Mouse (Mus musculus) ovary, postnatal 36 days (tissue): Measurements from ENCODE around the gene Lman2.

Experiments used
- DNase-seq: peaks from one replicate; pipeline ENCODE4 v3.0.0; 2022; ENCODE audit warnings: low spot score, mixed read lengths

The Lman2 gene

DNA sequence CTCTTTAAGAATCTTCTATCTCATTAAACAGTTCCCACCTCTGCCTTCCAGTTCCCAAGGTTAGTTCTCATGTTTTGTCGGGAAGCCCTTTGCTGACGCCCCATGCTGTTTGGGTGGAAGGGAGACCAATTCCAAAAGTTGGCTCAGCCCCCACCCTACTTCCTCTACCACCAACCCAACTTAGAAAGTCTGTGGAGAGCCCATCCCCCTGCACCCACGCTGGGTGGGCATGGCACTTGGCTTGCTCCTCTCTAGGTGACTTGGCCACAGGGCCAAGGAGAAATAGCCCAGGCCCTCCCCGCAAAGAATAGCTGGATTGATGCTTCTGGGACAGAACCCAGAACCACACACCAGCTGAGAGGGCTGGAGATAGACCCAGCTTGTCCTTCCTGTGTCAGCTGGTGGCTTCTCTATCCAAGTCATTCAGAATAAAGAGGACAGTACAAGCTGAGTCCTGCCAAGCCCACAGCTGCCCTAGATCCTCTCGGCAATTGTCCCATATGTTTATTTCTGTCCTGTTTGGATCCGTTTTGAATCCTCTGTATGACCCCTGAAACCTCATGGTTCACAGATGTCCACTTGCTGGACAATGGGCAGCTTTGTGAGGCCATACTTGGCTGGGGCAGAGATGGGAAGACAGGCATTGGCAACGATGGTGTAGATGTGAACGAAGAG, 8.6 kb upstream of the Lman2 start:
- no peak for DNase-seq

DNA sequence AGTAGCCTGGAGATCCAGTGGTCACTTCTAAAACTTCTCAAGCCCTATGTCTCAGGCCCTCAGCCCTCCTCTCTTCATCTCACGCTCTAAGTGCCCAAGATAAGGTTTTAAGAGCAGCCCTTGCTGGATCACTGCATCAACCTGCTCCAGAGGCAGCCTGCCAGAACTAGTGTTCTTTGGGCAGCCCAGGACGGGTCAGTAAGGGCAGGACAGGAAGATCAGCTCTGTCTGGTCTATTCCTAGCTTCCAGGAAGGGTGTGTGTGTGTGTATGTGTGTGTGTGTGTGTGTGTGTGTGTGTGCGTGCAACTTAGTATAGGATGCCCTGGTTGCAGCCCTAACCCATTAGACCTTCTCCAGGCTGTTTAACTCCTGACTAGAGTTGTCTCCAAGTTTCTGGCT, 7.7 kb upstream of the Lman2 start:
- DNase-seq: no peak

DNA sequence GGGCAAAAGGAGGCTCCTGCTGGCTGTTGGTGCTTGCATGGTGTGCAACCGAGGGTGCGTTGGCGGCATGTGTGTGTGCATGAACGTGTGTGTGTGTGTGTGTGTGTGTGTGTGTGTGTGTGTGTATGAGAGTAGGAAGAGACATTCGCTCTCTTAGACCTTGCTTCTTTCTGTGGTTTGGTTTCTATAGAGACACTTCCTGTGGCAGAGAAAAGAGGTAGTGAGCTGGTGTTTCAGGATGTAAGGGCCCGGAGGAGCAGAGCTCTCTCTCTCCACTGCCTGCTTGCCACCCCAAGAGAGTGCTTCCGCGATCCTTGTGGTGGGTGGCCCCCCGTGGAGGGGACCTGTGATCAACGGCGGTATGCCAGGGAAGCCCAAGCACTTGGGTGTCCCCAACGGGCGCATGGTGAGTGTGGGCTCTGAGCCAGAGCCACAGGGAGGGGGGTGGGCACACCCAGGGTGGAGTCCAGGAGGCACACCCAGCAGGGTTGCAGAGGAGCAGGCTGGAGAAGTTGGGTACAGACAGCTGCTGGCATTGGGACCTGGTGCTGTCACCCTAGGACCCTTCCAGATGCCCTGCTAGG, 7.0 kb upstream of the Lman2 start, which contains the start of gene Rgs14:
Gene Rgs14 (plus strand): TSS at position 202 of the 584 bp plus-strand sequence.
- no peak for DNase-seq

DNA sequence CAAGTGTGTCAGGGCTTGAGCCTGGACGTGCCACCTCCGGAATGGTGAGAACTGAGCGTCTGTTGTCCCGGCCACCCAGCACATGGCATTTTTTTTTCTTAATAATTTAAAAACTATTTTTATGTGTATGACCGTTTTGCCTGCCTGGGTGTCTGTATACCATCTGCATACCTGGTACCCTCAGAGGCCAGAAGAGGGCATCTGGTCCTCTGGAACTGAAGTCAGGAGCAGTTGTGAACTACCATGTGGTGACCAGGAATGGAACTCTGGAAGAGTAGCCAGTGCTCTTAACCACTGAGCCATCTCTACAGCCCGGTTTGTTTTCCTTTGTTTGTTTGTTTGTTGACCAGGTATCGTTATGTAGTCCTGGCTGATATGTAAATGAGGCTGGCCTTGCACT, 5.8 kb upstream of the Lman2 start:
- DNase-seq: no peak

DNA sequence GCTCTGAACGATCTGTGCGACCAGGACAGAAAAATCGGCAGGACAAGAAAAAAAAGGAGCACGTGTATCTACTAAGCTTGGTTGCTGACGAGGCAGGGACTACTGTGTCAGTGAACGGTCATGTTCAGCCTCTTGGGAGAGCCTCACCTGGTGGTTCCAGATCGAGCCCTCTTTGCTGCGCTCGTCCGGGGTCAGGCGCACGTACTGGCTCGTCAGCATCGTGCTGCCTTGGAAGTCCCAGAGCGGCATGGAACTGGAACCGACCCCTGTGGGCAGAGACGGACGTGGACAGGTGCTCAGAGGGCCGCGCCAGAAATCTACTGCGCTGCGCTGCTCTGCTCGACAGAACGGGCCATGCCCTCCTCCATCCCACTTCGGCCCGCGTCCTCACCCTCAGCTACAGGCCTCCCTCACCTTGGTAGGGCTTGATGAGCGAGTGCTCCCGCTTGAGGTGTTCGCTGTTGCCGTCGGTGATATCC, 570 bp downstream of the Lman2 start:
- DNase-seq: no peak

DNA sequence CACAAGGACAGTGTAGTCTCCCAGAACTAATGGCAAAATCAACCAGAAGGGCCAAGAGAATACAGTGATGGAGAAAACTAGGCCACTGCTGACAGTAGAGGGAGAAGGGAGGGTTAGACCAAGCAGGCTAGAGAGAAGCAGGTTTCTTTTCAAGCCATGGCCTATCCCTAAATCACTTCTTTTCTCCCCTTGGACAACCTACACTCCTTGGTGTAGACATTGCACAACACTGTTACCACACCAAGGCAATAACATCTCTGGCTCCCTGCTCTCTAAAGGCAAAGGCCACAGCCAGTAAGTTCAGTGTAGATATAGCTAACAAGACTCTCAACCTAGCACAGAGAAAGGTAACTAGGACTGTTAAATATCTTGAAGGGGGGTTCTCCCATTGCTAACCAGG, 1.4 kb downstream of the Lman2 start:
- DNase-seq: no peak

DNA sequence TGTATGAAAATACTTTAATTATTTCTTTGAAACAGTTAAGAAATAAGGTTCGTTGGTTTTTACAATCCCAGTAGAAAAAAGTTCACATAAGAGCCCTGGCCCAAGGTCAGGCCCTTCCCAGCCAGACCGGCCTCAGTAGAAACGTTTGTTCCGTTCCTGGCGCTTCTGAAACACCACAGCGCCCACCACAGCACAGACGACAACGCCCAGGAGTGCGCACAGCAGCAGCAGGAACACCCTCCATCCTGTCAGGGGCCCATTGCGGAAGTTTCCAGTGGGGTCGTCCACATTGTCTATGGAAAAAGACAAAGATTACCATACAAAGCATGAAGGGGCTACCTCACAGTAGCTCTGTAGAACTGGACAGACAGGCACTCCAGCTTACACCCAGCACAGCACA, 15.8 kb downstream of the Lman2 start:
- no peak for DNase-seq

DNA sequence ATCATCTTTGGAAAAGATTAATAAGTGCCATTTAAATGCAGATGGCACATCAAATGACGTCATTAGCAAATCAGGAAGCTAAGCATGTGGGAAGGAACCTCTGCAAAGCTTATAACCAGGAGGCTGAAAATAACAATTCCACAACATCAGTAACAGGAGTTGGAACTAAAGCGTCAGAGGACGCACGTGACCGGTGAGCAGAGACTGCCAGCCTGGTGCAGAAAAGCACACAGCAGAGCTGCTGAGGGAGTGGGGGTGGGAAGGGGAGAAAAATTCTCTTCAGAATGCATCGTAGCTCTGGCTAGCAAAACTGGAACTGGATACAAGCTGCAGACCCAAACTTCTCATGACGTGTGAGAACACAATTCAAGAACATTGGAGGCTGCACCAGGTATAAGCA, 18.3 kb downstream of the Lman2 start:
- DNase-seq: no peak

DNA sequence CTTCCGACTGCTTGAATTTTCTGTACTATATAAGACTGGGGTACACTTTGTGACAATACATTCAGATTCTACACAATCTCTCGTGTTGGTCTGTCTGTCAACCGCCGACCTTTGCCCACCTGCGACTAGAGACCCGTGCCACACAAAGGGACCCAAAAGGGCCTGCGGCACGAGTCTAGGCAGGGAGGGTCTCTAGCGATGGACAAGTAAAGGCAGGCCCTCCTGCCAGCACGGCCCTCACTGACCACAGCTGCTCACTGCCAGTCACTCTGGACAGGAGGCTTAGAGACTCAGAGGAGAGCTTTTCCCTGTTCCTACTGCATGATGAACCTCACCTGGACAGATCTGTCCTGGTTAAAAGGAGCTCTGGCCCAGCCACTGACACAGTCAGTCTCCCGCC, 20.1 kb downstream of the Lman2 start:
- DNase-seq: no peak

DNA sequence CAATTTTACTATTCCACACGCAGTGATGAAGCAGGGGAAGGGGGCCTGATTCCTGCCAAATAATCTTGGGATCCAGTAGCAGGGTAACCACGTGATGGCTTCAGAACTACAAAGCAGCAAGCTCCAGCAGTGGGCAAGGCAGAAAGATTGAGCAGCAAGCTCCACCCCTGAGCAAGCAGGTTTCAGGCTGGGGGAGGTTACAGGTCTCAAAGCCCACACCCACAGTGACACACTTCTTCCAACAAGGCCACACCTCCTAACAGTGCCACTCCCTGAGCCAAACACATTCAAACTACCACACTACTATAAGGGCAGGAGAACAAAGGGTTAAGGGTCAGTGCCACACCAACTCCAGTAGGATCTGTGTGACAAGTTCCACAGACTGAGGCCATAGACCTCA, 23.3 kb downstream of the Lman2 start:
- DNase-seq: no peak

DNA sequence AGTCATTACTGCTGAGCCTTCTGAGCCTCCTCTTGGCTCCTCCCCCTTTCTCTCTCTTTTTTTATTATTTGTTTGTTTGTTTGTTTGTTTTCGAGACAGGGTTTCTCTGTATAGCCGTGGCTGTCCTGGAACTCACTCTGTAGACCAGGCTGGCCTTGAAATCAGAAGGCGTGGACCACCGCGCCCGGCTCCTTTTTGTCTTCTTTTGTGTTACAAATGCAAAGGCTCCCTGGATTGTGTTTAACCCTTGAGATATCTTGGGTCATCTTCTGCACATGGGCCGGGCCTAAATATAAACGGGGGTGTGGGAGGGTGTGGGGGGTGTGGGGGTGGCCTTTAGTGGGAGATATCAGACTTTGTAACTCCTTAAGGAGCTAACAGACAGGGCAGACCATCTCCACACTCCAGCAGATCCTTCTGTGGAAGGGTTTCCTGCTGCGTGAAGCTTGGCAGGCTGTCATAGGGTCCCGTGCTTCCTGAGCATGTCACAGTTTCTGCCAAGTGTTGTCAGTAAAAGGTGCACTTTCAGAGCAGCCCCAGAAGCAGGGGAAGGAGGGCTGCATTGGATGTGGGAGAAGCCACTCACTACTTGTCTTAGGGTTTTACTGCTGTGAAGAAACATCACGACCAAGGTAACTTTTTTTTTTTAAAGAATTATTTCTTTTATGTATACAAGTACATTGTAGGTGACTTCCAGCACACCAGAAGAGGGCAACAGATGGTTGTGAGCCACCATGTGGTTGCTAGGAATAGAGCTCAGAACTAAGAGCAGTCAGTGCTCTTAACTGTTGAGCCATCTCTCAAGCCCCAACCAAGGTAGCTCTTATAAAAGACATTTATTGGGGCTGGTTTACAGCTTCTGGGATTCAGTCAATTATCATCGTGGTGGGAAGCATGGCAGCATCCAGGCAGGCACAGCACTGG, 24.2 kb downstream of the Lman2 start:
- DNase-seq: no peak

DNA sequence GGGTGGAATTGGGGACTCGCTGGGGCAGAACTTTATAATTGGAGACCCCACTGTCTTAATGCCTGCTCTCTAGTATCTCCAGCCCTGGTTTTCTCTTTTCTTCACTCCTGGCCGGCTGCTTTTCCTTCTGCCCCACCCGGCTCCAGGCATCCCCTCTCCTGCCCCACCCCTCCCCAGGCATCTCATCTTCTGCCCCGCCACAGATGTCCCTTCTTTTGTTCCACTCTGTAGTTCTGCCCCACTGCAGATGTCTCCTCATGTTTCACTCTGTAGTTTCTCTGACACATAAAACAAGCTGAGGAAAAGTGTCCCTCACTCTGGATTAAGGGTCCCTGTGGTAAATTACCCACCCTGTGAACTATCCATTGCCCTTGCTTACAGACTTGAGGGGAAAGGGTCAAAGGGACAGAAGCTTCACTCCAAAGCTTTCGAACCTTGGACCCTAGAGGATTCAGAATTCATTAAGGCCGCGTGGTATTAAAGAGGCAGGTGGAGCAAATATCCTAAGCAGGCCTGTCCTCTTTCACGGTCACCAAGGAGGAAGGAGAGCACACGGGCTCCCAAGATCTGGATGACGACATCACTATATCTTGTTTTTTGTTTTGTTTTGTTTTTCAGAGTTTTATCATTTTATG, 25.1 kb downstream of the Lman2 start:
- no peak for DNase-seq

DNA sequence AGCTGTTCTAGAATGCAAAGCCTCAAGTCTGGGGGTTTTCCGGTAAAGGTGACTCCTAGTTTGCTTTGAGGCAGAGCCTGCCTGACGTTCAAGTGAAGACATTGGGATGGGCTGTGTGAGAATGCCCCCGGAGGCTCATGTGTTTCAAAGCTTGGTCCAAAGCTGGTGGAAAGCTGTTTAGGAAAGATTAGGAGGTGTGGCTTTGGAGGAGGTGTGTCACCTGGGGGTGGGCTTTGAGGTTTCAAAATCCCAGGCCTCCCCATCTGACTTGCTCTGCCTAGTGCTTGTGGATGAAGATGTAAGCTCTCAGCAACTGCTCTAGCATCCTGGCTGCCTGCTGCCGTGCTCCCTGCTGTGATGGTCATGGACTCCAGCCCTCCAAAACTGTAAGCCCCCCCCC, 26.9 kb downstream of the Lman2 start:
- no peak for DNase-seq

DNA sequence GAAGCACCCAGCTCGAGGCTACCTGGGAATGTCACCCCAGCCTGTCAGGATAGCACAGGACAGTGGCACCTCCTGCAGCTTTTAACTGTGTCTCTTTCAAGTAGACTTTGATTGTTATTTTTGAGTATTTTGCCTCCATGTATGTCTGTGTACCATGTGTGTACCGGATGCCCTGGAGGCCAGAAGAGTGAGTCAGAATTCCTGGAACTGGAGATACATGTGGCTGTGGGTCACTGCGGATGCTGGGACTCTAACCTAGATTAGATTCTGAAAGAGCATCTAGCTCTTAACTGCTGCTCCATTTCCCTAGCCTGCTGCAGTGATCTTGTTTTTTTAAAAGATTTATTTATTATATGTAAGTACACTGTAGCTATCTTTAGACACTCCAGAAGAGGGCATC, 30.3 kb downstream of the Lman2 start:
- DNase-seq: no peak

DNA sequence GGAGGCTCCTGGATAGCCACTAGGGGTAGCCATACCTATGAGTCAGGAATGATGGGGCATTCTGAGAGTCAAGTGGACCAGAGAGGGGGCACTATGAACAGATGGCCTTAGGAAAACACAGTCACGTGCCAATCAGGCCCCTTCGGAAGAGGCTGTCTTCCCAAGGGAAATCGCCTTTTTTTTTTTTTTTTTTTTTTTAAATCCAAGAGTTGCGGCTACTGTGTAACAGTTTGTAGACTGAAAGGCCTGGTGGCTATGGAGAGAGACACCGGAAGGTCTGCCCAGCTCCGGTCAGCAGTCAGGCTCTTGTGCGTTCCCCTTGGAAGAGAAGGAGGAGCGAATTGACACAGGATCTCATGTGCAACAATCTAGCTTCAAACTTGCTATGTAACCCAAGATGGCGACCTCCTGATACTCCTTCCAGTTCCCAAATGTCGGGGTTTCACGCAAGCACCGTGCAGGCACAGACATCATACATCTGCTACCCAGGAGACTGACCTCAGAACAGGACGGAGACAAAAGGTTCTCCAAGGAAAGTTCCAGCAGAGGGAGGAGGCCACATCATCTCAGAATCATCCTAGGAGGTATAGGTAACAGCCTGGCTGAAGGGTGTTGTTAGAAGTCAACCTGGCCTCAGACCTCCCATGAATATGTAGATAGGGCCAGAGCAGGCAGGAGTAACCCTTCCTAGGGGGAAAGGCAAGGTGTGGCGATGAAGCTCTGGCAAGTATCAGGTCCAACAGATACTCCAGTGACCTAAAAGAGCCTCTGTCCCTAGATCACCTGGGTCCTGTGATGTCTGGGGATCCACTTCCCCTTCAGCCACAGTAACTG, 31.8 kb downstream of the Lman2 start:
- no peak for DNase-seq

DNA sequence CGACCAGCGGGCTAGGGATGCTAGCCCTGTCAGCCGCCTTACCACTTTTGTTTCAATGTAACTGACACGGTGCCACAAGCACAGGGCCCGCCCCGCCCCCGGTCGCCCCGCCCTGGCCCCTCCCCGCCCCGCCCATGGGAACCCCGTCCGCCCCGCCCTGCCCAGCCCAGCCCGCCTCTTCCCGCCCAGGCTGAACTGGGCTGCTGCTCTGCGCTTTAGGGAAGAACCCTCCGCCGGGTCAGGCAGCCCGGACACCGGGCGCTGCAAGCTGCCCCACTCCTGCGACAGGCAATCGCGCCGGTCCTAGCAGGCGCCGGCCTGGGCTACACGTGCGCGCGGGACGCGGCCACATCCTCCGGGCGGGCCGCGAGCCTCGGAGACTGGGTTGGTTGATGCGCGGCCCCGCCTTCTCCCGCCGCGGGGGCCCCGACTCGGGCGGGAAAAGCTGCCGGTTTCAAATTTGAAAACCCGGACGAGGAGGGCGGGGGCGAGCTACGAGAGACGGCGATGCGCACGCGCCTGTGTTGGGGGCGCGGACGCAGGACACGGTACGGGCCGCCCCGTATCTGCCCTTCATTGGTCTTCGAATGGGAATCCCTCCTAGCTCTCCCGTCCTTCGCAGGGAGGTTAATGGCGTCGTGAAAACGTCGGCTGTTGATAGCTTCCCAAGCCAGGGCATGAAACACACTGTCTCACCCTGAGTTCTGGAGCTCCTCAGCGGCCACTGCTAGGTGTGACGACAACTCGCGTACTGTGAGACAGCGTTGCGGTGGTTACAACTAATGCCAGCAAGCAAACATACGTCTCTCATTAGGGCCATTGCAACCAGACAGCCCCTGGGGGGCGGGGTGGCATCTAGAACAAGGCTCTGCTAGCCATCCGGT, 32.7 kb downstream of the Lman2 start, which contains the start of gene Mxd3:
Gene Mxd3 (minus strand): TSS at position 141 of the 884 bp plus-strand sequence.
- DNase-seq: peak; percentile 85

DNA sequence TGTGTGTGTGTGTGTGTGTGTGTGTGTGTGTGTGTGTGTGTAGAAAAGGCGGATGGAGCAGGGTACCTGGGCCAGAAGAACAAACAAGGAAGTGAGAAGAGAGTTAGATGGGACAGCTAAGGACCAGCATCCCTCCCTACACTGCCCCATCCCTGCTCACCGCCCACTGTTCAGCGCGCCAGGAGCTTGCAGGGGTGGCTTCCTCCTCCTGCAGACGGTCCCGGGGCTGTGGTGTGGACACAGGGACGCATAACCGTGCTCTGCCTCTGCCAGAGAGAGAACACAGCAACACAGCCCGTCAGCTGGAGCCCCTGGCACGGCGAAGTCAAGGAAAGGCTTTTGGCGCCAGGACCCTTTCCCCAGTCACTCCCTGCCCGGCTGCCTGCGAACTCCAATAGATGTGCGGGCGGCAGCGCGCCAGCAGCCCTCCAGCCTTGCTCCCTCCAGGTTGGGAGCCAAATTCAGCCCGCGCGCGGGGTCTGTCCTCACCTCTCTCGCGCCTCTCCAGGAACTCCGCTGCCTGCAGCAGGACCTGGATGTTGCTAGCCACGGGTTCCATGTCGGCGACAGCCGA, 33.4 kb downstream of the Lman2 start:
- DNase-seq: peak; percentile 61

DNA sequence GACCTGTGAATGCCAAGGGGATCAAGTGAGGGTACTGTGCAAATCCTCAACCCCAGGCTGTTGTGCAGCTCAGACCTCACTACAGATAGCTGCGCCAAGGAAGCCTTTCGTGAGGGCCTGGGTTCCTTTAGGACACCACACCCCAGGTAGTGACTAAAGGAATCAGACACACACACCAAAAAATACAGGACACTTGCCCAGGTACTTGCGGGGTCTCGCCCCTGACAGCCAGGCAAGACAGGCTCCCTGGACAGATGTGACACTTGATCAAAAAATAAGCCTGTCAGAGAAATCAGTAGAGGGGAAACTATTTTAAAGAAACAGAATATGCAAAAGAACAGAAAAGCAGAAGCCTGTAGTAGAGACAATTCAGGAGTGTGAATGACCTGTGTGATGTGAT, 33.9 kb downstream of the Lman2 start:
- DNase-seq: no peak

DNA sequence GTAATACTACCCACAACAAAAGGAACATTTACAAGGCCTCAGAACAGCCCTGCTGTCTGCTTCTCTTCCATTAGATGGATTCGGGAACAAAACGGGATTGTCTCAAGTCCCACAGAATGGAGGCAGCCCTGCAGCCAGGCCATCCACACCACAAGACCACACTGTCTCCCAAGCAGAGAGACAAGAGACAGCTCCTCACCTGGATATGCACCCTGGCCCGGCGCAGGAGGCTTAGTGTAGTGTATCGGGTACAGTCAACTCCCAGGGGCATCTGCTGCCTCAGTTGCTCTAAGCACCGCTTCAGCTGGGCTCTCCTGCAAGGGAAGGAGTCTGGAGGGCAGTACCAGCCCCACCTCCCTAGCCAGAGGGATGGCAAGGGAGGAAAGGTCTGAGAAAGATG, 34.4 kb downstream of the Lman2 start:
- no peak for DNase-seq

DNA sequence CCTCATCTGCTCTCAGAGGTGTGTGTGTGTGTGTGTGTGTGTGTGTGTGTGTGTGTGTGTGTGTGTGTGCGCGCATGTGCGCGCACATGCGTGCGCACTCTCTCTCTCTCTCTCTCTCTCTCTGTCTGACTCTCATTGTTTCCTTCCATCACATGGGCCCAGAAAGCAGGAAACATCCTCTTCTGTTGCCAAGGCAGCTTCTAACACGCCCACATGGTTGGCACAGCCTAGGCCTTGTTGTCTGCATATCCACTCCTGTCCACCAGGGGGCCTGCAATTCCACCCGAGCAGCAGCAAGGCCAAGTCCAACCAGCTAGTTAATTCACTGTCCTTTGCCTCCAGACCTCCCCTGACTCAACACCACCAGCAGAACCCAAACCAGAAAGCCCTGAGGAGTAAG, 35.0 kb downstream of the Lman2 start:
- peak; percentile 81 for DNase-seq
